Mouse (Mus musculus) bone marrow, adult 2 months (tissue): ENCODE data around the gene Supt4a.

Experiments
- CTCF ChIP-seq: fragments of 200-500 bp; IDR thresholded peaks from 2 replicates; pipeline ENCODE4 v1.5.1; 2011; ENCODE audit warnings: low read length, control low read depth; ENCODE audit not compliant: control insufficient read depth, insufficient read depth
- POLR2A ChIP-seq: fragments of 200-500 bp; IDR thresholded peaks from 2 replicates; pipeline ENCODE4 v1.6.1; 2011; ENCODE audit warnings: low read depth, mild to moderate bottlenecking, control low read depth, low read length, borderline replicate concordance; ENCODE audit not compliant: control insufficient read depth

DNA sequence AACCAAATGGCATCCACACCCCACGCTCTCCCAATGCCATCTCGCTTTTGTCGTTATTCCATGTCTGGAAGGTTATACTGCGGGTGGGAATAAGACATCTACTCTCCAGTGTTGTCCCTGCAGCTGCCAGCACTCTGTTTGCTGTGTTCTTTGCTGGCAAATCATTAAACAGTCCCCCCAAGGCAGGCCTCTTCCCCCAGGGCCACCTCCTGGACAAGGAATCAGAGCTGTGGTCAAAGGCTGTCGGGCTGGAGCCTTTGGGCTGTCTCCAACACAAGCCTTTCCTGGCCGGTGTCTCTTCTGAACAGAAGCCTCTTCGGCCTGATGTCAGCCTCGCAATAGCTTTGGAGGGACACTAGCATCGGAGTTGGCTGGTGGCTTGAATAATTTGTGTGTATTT is 33.1 kb upstream of the Supt4a start:
- TF ChIP-seq POLR2A (no peak), CTCF (no peak)
